Mouse (Mus musculus): ENCODE results near the gene Tmem37.
"Not testable (repeated sequence)": the region's sequence is repeated elsewhere in the genome, so short reads cannot be mapped to it uniquely, and the experiment has no call there.

The Tmem37 gene

DNA sequence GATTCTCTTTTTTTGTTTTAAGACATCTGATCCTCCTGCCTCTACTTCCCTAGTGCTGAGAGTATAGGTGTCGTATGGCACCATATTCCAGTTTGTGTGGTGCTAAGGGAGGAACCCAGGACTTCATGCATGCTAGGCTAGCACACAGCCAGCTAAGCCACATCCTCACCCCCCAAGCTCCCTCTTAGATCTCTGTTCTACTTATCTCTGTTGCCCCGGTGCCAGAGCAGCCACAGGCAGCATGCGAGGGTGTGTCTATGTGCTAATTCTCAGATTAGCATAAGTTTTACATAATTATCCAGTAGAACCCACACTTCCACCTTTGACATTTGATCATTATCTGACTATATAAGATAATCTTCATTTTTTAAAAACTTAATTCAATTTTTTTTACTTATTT, 21.0 kb upstream of the Tmem37 start:
- DNase-seq (ENCODE audit: extremely low read depth, low read depth, low spot score), result no peak

DNA sequence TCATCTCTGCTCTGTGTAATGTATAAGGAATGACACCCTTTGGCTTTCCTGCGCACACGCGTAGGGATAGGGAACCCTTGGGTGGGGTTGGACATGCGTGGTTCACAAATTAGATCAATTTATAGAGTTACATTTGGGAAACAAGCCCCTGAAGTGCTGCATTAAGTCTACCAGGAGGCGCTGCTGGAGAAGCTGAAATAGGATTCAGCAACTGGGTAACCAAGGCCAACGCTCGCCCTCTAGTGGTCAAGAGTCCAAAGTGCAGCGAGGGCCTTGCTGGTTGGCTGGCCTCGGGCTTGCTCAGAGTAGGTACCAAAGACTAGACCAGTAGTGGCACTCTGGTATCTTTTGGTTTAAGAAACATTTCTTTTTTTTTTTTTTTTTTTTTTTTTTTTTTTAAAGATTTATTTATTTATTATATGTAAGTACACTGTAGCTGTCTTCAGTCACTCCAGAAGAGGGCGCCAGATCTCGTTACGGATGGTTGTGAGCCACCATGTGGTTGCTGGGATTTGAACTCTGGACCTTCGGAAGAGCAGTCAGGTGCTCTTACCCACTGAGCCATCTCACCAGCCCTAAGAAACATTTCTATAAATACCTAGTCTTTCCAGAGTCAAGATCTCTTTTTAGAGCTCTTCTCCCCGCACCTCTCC, 19.7 kb upstream of the Tmem37 start:
- DNase-seq (ENCODE audit: extremely low read depth, low read depth, low spot score), result not testable (repeated sequence)

DNA sequence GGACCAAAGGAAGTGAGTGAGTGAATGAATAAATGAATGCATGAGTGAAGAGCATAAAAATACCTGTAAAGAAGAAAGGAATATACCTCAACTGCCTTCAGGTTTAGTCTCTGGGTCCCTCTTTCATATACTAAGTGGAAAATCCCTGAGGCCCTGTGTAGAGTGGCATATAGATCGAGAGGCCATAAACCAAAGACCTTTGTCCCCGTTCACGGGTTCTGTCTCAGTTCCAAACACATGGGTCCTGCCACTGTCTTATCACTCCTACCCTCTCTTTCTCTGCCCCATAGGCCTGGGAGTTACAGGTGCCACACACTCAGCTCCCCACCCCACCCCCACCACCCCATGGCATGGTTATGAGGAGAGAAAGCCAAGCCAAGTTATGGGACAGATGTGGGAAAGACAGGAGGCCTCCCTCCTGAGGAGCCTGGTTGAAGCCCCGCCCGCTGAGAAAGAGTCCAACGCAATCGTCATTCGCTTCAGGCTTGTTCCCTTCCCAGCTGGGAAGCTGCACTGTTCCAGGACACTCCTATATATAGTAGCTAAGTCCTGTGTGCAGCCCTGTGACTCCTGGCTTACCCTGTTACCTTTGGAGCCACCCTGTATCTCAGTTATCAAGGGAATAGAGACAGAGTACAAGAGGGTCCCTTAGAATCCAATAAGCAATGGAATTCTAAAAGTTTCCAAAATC, 17.2 kb upstream of the Tmem37 start:
- DNase-seq (ENCODE audit: extremely low read depth, low read depth, low spot score), result no peak

DNA sequence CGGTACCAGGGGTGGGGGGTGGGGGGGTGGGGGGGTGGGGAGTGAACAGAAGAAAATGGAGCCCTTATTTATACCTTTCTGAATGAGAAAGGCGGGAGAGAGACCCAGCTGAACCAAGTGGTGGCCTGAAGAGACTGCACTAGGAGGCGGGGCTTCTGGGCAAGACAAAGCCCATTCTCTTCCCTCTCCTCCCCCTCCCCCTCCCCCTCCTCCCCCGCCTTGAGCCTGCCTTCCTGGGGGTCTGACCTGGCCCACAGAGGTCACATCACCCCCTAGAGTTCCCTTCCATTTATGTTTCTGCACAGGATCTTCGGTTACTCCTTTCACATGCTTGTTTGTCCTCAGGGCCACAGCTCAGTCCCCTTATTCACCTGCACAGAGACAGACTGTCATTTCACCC, 15.3 kb upstream of the Tmem37 start:
- DNase-seq (ENCODE audit: extremely low read depth, low read depth, low spot score), result no peak

DNA sequence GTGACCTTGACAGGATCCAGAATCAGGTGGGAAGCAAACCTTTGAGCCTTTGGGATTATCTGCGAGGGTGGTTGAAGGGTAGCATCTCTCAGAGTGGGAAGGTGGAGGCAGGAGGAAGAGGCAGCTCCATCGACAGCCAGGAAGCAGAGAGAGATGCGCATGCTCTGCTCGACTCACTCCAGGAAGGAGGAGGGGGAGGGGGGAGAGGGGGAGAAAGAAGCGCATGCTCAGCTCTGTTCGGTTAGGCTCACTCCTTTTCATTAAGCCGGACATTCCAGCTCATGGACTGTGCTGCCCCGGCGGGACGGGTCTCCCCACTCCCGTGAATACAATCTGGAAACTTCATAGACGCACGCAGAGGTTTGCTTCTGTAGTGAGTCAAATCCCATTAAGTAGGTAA, 12.8 kb upstream of the Tmem37 start:
- DNase-seq (ENCODE audit: extremely low read depth, low read depth, low spot score), result no peak

DNA sequence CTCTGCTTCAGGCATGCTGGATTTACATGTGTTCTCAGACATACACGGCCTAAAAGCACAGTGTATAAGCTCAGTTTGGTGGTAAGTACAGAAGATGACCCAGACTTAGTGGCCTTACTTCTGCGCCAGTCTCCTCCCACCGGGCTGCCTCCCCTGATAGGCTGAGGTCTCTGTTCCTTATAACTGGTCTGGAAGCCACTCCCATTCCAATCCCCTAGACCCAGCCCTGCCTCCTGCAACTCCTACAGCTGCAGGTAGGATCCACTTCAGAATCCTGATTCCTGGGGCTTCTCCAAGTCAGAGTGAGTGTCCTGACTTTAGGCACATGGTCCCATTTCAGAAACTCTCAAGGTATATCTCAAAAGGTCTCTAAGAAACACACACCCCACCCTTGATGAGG, 11.8 kb upstream of the Tmem37 start:
- no peak for DNase-seq (ENCODE audit: extremely low read depth, low read depth, low spot score)

DNA sequence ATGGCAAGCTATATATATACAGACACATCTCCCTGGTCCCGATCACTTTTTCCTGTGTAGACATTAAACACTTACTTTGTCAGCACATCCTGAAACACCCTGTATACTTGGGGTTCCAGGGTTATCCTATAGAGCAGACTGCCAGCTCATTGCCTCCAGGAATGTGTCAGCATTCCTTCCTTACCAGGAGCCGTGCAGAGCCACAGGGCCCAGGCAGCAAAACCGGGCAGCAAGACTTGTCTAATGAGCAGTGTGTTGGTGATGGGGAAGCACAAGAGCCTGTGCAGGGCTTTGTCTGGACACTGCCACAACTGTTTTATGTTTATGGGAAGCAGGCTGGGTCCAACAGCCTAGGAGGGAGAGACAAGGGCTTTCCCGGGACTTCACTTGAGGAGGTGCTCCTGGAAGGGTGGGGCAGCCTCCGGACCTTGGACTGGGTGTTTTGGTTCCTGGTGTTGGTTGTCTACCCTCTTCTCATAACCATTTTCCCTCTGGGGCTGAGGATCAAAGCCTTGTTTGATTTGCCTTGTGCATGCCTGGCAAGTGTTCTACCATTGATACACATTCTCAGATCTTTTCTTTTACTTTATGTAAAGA, 10.1 kb upstream of the Tmem37 start:
- DNase-seq (ENCODE audit: extremely low read depth, low read depth, low spot score), result no peak

DNA sequence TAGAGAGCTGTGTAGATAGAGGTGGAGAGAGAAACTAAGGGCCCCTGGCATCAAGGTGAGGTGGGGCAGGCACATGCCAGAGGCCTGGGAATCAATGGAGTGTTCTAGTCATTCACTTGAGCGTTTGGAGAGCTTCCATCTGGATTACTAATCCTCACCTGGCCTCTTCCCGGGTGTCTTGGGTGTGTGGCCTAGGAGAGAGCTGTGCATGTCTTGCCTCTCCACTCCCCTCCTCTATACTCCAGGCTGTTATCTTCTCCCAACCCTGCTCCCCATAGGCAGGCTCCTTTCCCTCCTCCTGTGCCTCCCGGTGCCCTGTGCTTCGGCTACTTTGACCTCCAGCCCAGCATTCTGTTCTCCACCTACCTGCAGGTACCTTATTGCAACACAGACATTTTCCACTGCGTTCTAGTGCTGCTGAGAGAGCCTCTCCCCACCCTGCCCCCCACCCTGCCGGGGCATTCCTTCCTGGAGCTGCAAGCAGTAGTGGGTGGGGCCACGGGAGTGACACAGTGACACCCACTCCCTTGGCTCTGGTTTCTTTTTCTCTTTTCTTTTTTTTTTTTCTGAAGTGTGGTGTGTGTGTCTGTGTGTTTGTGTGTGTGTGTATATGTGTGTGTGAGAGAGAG, 9.2 kb upstream of the Tmem37 start:
- DNase-seq (ENCODE audit: extremely low read depth, low read depth, low spot score), result no peak

DNA sequence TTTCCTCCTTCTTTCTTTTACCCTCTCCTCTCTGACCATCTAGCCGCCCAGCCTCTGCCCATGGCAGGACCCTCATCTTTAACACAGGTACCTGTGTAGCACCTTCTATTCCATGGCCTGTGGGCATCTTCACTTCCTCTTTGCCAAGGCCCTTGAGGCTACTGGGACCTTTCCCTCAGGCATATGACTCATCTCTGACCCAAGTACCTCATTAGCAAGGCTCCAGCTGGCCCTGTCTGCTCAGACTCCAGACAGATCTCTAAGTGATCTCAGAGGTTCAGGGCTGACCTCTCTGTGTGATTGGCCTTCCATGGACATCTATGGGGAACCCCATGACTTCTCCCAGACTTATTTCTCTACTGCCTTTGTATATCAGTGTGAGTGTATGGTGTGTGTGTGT, 6.8 kb upstream of the Tmem37 start:
- DNase-seq (ENCODE audit: extremely low read depth, low read depth, low spot score), result no peak

DNA sequence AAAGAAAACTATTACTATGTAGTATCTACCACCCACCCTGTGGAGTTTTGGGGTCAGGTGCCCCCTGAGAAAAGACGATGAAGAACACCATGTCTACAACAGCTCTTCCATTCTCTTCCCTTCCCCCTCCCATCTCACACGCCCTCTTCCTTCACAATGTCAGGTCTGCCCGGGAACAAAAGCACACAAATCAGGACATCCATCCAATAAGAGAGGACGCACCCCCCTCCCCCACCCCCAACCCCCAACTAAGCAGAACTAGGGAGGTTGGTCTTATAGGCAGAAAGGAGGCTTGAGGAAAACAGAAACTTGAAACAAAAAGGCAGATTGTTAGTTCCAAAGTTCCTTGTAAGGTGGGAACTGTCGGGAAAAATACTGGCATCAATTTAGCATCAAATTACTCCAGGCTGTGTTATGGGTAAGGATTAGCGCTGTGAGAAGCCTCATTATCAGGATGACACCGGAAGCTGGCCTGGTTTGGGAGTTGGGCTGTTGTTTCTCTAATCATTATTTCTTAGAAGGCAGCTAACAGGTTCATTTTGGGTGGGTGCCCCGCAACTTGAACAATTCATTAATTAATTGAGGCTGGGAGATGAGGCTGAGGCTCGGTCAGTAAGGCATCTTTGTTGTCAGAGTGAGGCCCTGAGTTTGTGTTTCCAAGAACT, 4.0 kb upstream of the Tmem37 start:
- DNase-seq (ENCODE audit: extremely low read depth, low read depth, low spot score), result no peak

DNA sequence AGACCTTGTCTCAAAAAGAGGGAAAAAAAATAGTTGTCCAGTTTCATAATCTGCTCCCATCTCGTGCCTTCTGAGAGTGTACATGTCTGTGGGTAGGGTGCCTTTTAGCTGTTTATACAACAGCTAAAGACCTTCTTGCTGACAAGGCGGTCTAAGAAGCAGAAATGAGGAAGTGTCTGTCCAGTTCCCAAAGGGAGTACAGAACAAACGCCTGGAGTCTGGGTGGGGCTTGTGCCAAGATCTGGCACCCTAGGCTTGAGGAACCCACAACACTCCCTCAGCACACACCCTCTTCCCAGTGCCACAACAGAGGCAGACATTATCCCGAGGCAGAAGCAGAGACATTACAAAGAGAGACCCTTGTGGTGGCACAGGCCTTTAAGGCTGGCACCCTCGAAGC, 1.6 kb upstream of the Tmem37 start:
- DNase-seq (ENCODE audit: extremely low read depth, low read depth, low spot score), result no peak

DNA sequence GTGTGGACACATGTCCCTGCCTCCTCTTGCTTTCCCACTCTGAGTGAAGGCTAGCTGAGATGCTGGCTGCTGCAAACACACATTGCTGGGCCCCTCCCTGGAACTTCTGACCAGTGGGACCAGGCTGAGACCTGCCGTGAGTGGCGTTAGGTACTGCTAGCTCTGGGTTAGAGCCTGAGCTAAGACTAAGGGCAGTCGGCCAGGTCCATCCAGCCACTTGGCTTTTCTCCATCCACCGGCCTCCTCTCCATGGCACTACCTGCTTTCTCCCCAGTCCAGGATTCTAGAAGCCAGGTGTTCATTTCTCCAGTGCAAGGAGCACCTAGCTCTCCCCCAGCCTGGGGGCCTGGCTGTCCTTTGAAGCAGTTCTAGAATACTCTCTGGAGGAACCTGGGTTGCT, 1.1 kb upstream of the Tmem37 start:
- no peak for DNase-seq (ENCODE audit: extremely low read depth, low read depth, low spot score)

DNA sequence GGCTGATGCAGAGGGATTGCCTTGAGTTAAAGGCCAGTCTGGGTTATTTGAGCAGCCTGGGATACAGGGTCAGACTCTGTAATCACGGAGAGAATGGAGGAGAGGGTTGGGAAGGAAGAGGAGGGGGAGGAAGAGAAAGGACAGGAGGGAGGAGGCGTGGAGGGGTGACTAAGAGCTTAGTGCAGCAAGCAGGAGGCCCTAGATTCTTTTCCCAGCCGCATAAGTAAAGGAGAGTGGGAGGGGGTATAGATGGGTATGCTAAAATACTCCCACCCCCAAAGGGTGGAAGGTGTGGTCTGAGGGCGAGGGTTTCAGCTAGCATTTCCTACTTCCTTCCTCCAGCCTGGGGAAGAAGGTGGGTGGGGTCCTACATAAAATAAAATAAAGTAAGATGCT, 431 bp upstream of the Tmem37 start:
- DNase-seq (ENCODE audit: extremely low read depth, low read depth, low spot score), result no peak

DNA sequence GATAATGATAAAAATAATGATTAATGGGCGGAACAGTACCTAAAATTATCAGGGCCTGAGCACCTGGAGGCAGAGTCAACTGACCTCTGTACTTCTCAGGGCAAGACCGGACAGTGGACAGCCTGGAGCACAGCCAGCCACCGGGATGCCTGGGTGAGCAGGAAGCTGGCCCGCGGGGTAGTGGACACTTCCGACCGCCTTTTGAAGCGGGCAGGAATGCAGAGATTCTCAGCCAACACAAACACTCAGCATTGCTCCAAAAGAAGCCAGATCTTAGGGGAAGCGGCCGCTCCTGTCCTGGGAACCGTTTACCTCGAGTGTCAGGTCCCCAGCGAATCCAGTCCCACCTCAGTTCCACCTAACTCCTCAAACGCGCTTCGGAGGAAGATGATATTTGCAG, 974 bp downstream of the Tmem37 start:
- no peak for DNase-seq (ENCODE audit: extremely low read depth, low read depth, low spot score)

DNA sequence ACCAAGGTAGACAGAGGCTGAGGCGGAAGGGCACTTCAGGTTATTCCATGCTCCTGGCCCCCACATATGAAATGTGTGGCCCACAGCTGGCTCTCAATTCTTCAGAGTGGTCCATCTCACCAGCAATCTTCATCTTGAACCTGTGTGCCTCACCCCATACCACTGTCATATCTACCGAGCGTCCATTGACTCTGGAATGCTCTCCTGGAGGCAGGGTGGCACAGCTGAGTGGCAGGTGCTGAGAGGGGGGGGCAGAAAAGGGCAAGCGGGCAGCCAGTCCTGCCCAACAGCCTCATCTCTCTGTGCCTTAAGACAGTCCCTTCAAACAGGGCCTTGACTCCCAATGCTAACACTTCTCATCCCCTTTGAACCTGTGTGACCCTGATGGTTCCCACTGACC, 2.7 kb downstream of the Tmem37 start:
- no peak for DNase-seq (ENCODE audit: extremely low read depth, low read depth, low spot score)

DNA sequence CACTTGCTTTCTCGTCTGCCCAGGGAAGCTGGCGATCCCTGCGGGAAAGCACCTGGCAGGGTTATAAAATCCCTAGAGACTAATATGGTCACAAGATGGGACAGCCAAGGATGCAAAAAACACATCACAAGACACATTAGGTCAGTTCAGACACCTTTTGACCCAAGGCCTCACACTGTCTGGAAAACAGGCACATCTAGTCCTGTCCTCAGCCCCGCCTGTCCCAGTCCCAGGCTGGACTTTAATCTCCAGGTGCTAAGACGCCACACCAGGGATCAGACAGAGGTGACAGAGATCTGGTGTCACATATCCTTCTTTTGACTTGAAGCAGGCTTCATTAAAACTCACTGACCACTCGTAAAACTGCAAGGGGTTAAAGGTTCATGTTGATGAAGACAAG, 3.7 kb downstream of the Tmem37 start:
- no peak for DNase-seq (ENCODE audit: extremely low read depth, low read depth, low spot score)

DNA sequence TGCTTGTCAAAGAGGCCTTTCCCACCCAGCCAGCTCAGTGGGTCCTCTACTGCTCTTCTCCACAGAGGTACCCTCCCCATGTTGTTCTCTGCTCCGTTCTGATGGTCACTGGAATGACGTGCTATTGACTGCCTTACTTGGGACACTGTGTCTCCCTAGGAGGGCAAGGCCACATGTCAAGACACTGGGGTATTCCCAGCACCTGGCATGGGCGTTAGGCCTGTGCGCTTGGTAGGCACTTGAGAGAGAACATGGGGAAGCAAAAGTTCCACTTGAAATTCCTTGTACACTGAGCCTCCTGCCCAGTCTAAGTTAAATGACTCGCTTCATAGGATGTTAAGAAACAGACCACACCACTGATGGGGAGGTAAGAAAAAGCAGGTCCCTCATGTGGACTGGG, 4.8 kb downstream of the Tmem37 start:
- DNase-seq (ENCODE audit: extremely low read depth, low read depth, low spot score), result no peak

DNA sequence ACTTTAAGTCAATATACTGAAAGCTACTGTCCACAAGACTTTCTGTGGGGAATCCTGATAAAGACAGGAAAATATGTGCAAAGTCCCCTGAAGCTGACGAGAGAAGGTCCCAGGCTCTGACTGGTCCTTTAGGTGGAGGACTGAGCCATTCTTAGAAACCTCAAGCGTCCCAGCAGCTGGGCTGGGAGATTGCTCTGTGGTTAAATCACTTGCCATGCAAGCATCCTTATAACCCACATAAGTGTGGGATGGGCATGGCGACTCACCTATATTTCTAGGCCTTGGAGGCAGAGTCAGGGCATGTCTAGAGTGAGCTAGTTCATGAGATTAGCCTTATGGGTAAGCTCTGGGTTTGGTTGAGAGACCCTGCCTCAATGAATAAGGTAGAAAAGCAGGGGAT, 7.2 kb downstream of the Tmem37 start:
- DNase-seq (ENCODE audit: extremely low read depth, low read depth, low spot score), result no peak

DNA sequence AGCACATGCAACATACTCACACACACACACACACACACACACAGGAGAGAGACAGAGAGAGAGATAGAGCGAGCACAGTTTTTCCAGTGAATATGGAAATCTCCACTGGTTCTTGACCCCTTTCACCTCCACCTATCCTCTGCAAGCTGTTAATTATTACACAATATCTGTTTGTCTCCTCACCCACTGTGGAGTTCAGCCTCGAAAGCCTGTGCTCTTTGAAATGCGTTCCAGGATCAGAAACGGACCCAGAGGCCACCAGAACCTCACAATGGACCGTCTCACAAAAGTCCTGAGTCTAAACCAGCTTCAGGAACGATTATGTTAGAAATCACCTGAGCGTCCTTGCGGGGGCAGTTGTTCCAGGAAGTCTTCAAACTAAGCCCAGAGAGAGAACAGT, 7.7 kb downstream of the Tmem37 start:
- DNase-seq (ENCODE audit: extremely low read depth, low read depth, low spot score), result no peak

DNA sequence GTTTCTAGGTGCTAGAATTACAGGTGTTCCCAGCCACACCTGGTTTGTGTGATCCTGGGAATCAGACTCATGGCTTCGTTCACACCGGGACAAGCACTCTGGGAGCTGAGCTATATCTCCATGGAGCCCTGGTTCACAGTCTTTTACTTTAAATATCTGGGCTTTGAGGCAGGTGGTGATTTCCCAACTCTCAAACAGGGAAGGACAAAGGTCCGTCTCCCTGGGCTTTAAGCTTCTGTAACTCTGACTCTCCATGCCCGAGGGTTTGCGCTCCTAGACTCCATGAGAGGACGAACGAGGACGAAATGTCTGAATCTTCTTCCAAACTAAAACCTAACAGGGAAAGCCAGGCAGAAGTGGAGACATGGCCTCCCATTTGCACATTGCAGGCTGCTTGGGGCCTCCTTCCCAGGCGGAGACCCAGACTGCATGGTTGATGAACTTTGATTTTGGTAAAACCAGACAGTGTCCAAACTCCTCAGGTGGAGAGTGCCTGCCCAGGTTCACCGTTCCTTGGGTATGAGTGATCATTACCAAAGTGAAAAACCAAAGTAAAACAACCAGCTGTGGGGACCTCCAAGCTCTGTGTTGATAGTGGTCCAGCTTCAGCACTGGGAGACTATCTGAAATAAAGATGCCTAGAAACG, 9.7 kb downstream of the Tmem37 start:
- no peak for DNase-seq (ENCODE audit: extremely low read depth, low read depth, low spot score)

DNA sequence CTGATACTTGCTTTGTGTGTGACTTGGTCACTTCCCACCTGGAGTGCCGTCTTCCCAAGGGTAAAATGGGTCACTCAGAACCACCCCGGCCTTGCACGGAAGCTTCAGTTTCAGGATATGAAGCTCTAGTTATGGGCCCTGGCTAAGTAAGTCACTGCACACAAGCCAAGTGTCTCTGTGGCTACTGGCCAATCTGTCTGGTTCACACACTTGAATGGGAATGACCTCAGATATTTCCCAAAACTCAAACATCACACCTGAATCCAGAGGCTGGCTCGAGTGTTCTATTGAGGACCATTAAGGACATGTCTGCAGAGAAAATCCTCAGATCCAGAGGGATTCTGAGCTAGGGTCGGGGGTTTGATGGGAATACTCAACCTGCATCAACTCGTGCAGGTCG, 11.6 kb downstream of the Tmem37 start:
- DNase-seq (ENCODE audit: extremely low read depth, low read depth, low spot score), result no peak
